Mouse (Mus musculus) lung, postnatal 25 days (tissue): ENCODE results near the gene Kcnq4.

Experiments used
- DNase-seq: peaks from one replicate; pipeline ENCODE4 v3.0.0; 2022; ENCODE audit warnings: low spot score

Kcnq4 gene

DNA sequence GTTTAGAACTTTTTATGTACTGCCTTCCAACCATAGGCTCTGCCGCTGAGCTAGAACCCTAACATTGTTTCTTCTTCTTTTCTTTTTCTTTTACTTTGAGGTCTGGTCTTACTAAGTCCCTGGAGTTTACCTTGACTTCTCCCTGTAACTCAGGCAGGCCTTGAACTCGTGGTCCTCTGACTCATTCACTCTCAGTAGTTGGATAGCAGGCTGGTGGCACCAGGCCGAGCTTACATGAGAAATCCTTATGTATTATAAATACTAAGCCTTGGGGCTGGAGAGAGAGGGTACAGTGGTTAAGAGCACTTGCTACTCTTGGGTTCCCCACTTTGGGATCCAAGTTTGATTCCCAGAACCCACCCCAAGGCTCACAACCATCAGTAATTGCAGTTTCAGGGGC is 74.8 kb downstream of the Kcnq4 start:
- no peak for DNase-seq

DNA sequence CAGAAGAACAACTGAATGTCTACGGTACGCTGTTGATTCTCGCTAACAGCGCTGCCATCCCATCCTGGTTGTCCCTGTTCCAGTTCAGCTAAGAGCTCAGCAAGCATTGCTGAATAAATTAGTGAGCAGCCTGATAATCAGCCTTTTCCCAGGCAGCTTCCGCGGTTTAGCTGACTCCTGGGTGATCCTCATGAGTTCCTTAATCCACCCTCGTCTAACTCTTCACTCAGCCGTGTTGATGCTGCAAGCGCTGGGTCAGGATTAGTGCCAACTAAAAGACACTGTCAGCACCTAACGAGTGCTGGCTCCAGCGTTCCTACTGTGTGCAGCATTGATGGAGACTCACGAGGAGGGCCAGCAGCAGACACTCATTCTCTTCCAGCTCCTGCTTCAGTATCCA is 77.4 kb downstream of the Kcnq4 start:
- DNase-seq: no peak

DNA sequence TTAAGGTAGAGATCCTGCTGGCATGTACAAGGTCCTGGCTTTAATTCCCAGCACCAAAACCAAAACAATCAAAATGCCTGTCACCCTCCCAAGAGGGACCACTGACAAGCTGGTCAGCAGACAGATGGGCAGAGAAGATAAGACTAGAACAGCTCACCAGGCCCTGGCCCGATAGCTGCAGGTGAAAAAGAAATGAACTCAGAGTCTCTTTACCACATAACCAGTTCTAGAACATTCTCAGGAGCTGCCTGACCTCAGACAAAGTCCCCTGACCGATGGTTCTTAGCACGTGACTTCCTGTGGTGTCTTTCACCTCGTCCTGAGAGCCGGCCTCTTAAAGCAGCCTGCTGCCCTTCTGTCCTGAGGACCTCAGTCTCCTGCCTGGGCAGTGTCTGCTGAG is 78.8 kb downstream of the Kcnq4 start:
- DNase-seq: no peak

DNA sequence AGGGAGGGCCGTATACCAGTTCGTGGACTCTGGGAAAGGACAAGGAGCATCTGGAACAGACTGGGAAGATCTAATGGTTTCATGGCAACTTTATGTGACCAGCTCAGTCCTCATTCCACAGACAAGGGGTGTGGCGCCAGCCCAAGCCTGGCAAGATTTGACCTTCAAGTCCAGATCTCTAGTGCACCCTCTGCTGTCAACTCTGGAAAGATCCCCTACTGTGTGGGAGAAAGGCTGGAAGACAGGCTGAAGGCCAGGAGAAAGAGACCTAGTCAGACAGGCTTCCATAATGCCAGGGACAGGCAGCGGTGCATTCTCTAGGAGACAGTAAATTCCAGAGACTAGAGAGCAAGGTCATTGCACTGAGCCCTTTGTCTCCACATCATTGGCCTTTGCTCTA is 79.9 kb downstream of the Kcnq4 start:
- no peak for DNase-seq

DNA sequence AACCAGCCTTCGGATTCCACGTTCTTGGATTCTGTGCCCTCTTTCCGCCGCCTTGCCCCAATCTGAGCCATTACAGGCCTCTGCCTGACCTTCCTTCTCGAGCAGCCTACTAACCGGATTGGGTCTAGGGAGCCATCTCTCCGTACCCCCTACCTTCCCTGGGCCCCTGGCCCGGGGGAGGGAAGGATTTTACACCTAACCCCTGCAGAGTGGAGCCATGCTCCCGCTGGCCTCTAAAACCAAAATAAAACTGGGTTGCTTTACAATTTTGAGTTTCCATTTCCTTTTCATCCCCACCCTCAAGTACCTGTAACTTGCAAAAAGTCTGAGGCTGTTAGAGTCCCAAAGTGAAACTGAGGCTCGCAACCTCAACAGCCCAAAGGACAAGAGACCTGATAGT is 80.9 kb downstream of the Kcnq4 start:
- DNase-seq: no peak

DNA sequence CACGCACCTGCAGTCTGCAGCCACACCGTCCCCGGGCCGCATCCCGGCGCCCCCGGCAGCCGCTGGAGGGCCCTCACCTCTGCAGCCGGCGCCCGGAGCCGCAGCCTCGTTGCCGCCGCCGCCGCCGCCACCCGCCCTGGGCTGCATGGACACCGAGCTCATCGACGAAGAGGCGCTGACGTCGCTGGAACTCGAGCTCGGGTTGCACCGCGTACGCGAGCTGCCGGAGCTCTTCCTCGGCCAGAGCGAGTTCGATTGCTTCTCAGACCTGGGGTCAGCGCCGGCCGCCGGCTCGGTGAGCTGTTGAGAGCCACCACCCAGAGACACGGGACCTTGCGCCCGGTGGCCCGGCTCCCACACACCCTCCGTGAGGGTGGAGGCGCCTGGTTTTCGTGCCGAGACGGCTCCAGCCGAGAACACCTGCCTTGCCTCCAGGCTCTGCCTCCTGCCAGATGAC is 81.3 kb downstream of the Kcnq4 start:
- peak; percentile 33 for DNase-seq

DNA sequence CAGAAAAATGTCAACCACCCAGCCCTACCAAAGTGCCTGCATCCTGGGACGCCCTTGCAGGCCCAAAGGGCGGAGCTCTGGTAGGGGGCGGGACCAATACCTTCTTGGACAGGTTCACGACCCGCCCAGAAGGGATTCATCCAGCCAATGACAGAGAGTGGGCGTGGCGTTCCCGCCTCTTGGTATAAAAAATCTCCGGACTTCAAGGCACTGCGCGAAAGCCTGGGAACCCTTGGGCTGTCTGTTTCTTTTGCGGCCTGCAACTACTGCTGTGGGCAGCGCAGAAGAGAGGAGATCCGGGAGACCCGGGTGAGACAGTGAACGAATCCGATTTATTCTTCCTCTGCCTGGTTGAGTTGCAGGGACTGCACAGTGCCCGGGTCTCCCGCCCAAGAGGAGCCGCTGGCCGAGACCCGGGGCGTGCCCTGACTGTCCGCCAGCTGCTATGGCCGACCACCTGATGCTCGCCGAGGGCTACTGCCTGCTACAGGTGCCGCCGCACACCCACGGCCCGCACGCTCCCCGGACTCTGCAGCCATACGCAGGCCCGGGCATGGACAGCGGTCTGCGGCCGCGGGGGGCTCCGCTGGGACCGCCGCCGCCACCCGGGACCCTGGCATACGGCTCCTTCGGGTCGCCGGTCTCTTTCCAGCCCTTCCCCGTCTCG is 81.9 kb downstream of the Kcnq4 start, which contains the start of gene Cited4:
TSS of gene Cited4 (plus strand) at position 215 of the 667 bp plus-strand sequence.
- peak; percentile 93 for DNase-seq

DNA sequence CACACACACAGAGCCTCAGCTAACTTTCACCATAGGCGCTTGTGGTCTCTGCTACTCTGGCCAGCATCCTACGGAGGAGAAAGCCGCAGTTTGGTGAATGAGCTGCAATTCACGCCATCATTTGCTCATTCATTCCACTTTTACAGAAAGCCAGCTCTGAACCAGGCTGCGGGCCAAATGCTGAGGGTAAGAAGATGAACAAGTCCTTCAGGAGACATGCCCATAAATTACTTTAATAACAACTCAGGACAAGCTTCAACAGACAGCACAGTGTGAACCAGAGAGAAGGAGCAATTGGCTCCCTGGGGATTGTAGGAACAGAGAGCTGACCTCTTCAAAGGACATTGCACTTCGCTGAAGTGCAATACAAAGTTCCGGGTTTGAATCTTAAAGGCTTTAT is 82.6 kb downstream of the Kcnq4 start:
- no peak for DNase-seq

DNA sequence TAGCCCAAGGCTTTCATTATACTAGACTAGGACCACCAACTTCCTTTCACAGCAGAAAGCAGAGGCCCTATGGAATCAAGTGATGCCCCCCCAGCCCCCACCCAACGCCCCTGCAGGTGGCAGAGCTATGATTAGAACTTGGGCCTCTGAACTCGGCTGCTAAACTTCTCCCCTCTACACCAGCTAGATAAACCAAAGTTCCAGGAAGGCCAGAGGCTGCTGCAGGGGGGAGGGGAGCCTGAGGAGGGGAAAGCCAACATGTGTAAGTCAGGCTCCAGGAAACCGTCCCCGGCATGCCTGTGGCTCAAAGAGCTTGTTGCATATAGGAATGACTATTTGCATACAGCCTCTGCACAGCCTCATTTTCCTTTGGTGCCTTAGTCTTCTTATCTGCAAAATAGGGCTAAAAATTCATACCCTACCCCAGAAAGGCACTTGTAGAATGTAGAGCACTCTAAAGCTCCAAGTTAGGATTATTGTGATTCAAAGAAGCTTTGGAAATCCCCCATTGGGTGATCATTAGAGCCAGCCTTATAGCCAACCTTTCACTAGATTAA is 83.2 kb downstream of the Kcnq4 start:
- no peak for DNase-seq

DNA sequence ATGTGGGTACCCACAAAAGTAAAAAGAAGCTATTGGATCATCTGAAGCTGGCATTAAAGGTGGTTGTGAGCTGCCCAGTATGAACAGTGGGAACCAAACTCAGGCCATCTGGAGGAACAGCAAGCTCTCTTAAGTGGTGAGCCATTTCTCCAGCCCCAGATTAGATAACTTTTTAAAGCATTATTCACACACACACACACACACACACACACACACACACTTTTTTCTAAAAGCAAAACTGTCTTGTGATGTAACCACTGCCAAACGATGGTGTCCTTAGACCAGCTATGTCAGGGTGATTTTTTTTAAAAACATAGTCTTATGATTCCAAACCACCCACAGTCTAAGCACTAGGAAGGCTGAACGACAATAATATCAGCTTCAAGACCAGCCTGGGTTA is 83.8 kb downstream of the Kcnq4 start:
- DNase-seq: no peak

DNA sequence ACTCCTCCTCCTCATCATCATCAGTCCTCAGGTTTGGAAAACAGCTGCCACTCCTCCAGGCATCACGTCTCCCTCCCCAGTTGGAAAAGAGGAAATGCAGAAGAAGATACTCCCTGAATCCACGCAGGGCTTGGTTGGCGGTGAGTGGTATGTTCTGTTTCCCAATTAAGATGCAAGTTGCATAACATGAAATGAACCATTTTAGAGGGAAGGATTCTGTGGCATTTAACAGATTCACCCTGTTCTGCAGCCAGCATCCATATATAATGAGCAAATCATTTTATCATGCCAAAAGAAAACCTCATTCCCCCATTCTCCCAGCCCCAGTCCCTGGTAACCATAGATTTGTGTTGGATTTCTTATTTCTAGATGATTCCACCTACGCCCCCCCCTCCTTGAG is 87.9 kb downstream of the Kcnq4 start:
- DNase-seq: no peak

DNA sequence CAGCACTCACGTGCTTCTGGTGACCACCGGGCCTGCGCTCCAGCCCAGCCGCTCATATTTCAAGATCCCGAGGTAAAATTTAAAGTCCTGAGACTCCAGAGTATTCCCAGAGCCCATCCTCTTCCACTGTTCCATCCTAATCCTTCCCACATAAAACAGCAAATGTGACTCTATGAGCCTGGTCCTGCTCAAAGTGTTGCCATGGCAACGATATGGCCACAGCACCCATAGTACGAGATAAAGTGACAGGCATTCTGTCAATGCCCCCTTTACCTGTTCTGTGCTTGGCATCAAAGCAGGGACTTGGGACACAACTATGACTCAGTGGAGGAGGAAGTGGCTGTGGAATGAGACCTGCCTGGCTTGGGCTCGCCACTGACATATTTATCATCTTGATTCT is 92.5 kb downstream of the Kcnq4 start:
- no peak for DNase-seq

DNA sequence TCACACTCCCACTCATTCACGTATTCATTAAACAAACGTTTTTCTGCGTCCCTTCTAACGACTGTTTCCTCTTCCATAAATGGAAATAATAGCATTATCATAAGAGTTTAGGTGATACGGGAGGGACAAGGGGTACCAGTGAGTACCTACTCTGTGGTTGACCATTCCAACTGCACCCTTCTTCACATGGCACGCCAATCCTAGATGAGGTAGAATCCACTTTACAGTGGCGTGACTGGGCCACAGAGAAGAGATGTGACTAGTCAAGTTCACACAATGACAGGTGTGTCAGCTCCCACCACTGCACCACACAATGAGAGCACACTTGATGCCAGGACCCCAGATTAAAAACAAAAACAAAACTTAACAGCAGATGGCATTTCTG is 98.2 kb downstream of the Kcnq4 start:
- DNase-seq: no peak

DNA sequence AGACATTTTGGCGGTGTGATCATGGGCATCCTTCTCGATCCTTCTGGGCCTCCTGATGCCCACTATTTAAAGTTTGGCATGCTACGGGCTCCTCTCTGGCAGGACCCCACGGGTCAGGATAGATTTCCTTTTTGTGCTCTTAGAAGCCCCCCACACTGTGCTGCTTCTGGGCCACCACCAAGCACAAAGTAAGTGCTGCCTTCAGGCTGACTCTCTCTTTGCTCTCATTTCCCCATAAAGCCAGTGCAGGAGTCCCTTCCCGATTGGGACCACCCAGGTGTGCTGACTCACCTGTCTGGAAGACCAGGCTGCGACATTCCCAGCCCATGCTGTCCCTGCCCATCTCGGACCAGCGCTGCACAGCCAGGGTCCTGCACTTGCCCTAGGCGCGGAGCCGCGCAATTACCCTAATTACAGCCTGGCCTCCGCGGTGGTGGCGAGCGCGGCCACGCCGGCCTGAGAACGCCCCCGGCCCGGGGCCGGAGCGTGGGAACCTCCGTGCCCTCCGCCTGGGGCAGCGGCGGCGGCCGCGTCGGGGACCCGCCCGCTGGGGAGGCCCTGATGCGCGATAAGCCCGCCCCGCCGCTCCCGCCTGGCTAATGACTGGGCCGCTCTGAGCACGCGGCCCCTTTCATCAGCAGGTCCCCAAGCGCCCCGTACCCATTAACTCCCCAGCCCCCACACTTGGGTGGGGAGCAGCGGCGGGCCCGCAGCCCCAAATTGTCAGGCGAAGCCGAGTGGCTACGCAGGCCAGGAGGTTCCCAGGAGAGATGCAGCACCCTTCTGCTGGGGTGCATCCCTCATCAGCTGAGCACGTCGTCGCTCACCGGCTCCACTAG is 98.8 kb downstream of the Kcnq4 start:
- DNase-seq: no peak
